Mouse (Mus musculus): ENCODE results near the gene Birc5. TPM values are rescaled to one million over a fixed set of nuclear protein-coding genes. Genes with fewer than 3 reads are reported as not detected.

Birc5 gene
- polyA plus RNA-seq, 1 experiment from 2014 or later: 259 TPM

GRCm38 (mm10) chr11:117888853-117889822 is 40.1 kb downstream of the Birc5 start:
- H3K4me1 ChIP-seq (ENCODE audit: control insufficient read depth, insufficient read depth, low read length): peaks cover 33% of the 10 kb centered on the region
- WGBS (ENCODE audit: insufficient replicate concordance): 8% methylated on average over 33 of the region's 33 CpGs
- no peak overlapping the region for H3K27ac ChIP-seq (ENCODE audit: low read depth, low read length)
- H3K4me3 ChIP-seq (ENCODE audit: low read depth, low read length): peak overlapping the region; percentile 29
- peak overlapping the region; percentile 62 for H3K9ac ChIP-seq (ENCODE audit: low read depth, low read length)
- no peaks in the 10 kb centered on the region for H3K36me3 ChIP-seq (ENCODE audit: control insufficient read depth, insufficient read depth, low read length)
- H3K9me3 ChIP-seq (replicated peaks; ENCODE audit: control insufficient read depth, low read length): no peaks in the 10 kb centered on the region
- peak overlapping the region; percentile 64 for H3K4me2 ChIP-seq
- peaks cover 9% of the 10 kb centered on the region for H3K27me3 ChIP-seq (ENCODE audit: control insufficient read depth, insufficient read depth, low read length)
- no peak for ATAC-seq (replicated peaks; ENCODE audit: insufficient number of reproducible peaks, low FRiP score, low TSS enrichment)

GRCm38 (mm10) chr11:117889887-117890340 is 40.9 kb downstream of the Birc5 start:
- Histone ChIP-seq H3K9me3 (replicated peaks; ENCODE audit: control insufficient read depth, low read length) (no peaks in the 10 kb centered on the region), H3K36me3 (ENCODE audit: control insufficient read depth, insufficient read depth, low read length) (no peaks in the 10 kb centered on the region), H3K4me2 (peak overlapping the region; percentile 64; the same call in 1 of the 2 replicates), H3K4me3 (ENCODE audit: low read depth, low read length) (no peak overlapping the region), H3K4me1 (ENCODE audit: control insufficient read depth, insufficient read depth, low read length) (peaks cover 33% of the 10 kb centered on the region), H3K27ac (ENCODE audit: low read depth, low read length) (no peak overlapping the region), H3K27me3 (ENCODE audit: control insufficient read depth, insufficient read depth, low read length) (peaks cover 9% of the 10 kb centered on the region), H3K9ac (ENCODE audit: low read depth, low read length) (no peak overlapping the region)
- WGBS (ENCODE audit: insufficient replicate concordance): 10% methylated on average over 11 of the region's 11 CpGs
- no peak for ATAC-seq (replicated peaks; ENCODE audit: insufficient number of reproducible peaks, low FRiP score, low TSS enrichment)

GRCm38 (mm10) chr11:117890519-117891282 is 41.6 kb downstream of the Birc5 start:
- H3K4me2 ChIP-seq: peak overlapping the region; percentile 20; the same call in 1 of the 2 replicates
- no peak overlapping the region for H3K4me3 ChIP-seq (ENCODE audit: low read depth, low read length)
- no peak overlapping the region for H3K9ac ChIP-seq (ENCODE audit: low read depth, low read length)
- ATAC-seq (replicated peaks; ENCODE audit: insufficient number of reproducible peaks, low FRiP score, low TSS enrichment): no peak
- H3K36me3 ChIP-seq (ENCODE audit: control insufficient read depth, insufficient read depth, low read length): no peaks in the 10 kb centered on the region
- 16% methylated on average over 13 of the region's 13 CpGs for WGBS (ENCODE audit: insufficient replicate concordance)
- peaks cover 9% of the 10 kb centered on the region for H3K27me3 ChIP-seq (ENCODE audit: control insufficient read depth, insufficient read depth, low read length)
- H3K4me1 ChIP-seq (ENCODE audit: control insufficient read depth, insufficient read depth, low read length): peaks cover 33% of the 10 kb centered on the region
- no peak overlapping the region for H3K27ac ChIP-seq (ENCODE audit: low read depth, low read length)
- H3K9me3 ChIP-seq (replicated peaks; ENCODE audit: control insufficient read depth, low read length): no peaks in the 10 kb centered on the region

GRCm38 (mm10) chr11:117891581-117892175 is 42.6 kb downstream of the Birc5 start:
- Histone ChIP-seq H3K9me3 (replicated peaks; ENCODE audit: control insufficient read depth, low read length) (no peaks in the 10 kb centered on the region), H3K4me3 (ENCODE audit: low read depth, low read length) (no peak overlapping the region), H3K9ac (ENCODE audit: low read depth, low read length) (no peak overlapping the region), H3K36me3 (ENCODE audit: control insufficient read depth, insufficient read depth, low read length) (no peaks in the 10 kb centered on the region), H3K4me1 (ENCODE audit: control insufficient read depth, insufficient read depth, low read length) (peaks cover 33% of the 10 kb centered on the region), H3K27ac (ENCODE audit: low read depth, low read length) (no peak overlapping the region), H3K4me2 (no peak overlapping the region), H3K27me3 (ENCODE audit: control insufficient read depth, insufficient read depth, low read length) (peaks cover 9% of the 10 kb centered on the region)
- ATAC-seq (replicated peaks; ENCODE audit: insufficient number of reproducible peaks, low FRiP score, low TSS enrichment): no peak
- 83% methylated on average over 19 of the region's 19 CpGs for WGBS (ENCODE audit: insufficient replicate concordance)

- Histone ChIP-seq H3K9ac (ENCODE audit: low read depth, low read length) (no peak overlapping the region), H3K4me1 (ENCODE audit: control insufficient read depth, insufficient read depth, low read length) (peaks cover 33% of the 10 kb centered on the region), H3K4me2 (no peak overlapping the region), H3K9me3 (replicated peaks; ENCODE audit: control insufficient read depth, low read length) (no peaks in the 10 kb centered on the region), H3K27me3 (ENCODE audit: control insufficient read depth, insufficient read depth, low read length) (peaks cover 9% of the 10 kb centered on the region), H3K36me3 (ENCODE audit: control insufficient read depth, insufficient read depth, low read length) (no peaks in the 10 kb centered on the region), H3K4me3 (ENCODE audit: low read depth, low read length) (no peak overlapping the region), H3K27ac (ENCODE audit: low read depth, low read length) (no peak overlapping the region)
- 52% methylated on average over 6 of the region's 6 CpGs for WGBS (ENCODE audit: insufficient replicate concordance)
- ATAC-seq (replicated peaks; ENCODE audit: insufficient number of reproducible peaks, low FRiP score, low TSS enrichment): no peak
Observed at GRCm38 (mm10) chr11:117892199-117892598, 43.1 kb downstream of the Birc5 start.

- ATAC-seq (replicated peaks; ENCODE audit: insufficient number of reproducible peaks, low FRiP score, low TSS enrichment): no peak
- no peak overlapping the region for H3K4me3 ChIP-seq (ENCODE audit: low read depth, low read length)
- H3K27ac ChIP-seq (ENCODE audit: low read depth, low read length): no peak overlapping the region
- peaks cover 2% of the 10 kb centered on the region; the same call in 1 of the 2 replicates for H3K27me3 ChIP-seq (ENCODE audit: control insufficient read depth, insufficient read depth, low read length)
- no peak overlapping the region for H3K4me2 ChIP-seq
- no peaks in the 10 kb centered on the region for H3K36me3 ChIP-seq (ENCODE audit: control insufficient read depth, insufficient read depth, low read length)
- peaks cover 18% of the 10 kb centered on the region for H3K4me1 ChIP-seq (ENCODE audit: control insufficient read depth, insufficient read depth, low read length)
- 57% methylated on average over 10 of the region's 10 CpGs for WGBS (ENCODE audit: insufficient replicate concordance)
- no peaks in the 10 kb centered on the region for H3K9me3 ChIP-seq (replicated peaks; ENCODE audit: control insufficient read depth, low read length)
- no peak overlapping the region for H3K9ac ChIP-seq (ENCODE audit: low read depth, low read length)
Observed at GRCm38 (mm10) chr11:117894676-117895075, 45.6 kb downstream of the Birc5 start.

GRCm38 (mm10) chr11:117896533-117896932 is 47.5 kb downstream of the Birc5 start:
- Histone ChIP-seq H3K4me3 (ENCODE audit: low read depth, low read length) (no peak overlapping the region), H3K4me2 (no peak overlapping the region), H3K36me3 (ENCODE audit: control insufficient read depth, insufficient read depth, low read length) (no peaks in the 10 kb centered on the region), H3K4me1 (ENCODE audit: control insufficient read depth, insufficient read depth, low read length) (no peaks in the 10 kb centered on the region), H3K27me3 (ENCODE audit: control insufficient read depth, insufficient read depth, low read length) (no peaks in the 10 kb centered on the region; the same call in 1 of the 2 replicates), H3K9me3 (replicated peaks; ENCODE audit: control insufficient read depth, low read length) (no peaks in the 10 kb centered on the region), H3K9ac (ENCODE audit: low read depth, low read length) (no peak overlapping the region), H3K27ac (ENCODE audit: low read depth, low read length) (no peak overlapping the region)
- no peak for ATAC-seq (replicated peaks; ENCODE audit: insufficient number of reproducible peaks, low FRiP score, low TSS enrichment)
- 32% methylated on average over 2 of the region's 2 CpGs for WGBS (ENCODE audit: insufficient replicate concordance)

- ATAC-seq (replicated peaks; ENCODE audit: insufficient number of reproducible peaks, low FRiP score, low TSS enrichment): no peak
- Histone ChIP-seq H3K4me1 (ENCODE audit: control insufficient read depth, insufficient read depth, low read length) (no peaks in the 10 kb centered on the region), H3K9me3 (replicated peaks; ENCODE audit: control insufficient read depth, low read length) (no peaks in the 10 kb centered on the region), H3K4me3 (ENCODE audit: low read depth, low read length) (no peak overlapping the region), H3K9ac (ENCODE audit: low read depth, low read length) (no peak overlapping the region), H3K27me3 (ENCODE audit: control insufficient read depth, insufficient read depth, low read length) (no peaks in the 10 kb centered on the region), H3K4me2 (no peak overlapping the region), H3K36me3 (ENCODE audit: control insufficient read depth, insufficient read depth, low read length) (no peaks in the 10 kb centered on the region), H3K27ac (ENCODE audit: low read depth, low read length) (no peak overlapping the region)
- WGBS (ENCODE audit: insufficient replicate concordance): 75% methylated on average over 2 of the region's 2 CpGs
Observed at GRCm38 (mm10) chr11:117902282-117902681, 53.2 kb downstream of the Birc5 start.

Measured in heart, embryonic 11.5 days (tissue).